18 mouse cellular contexts compared by ENCODE assay signal in the genomic region with DNA sequence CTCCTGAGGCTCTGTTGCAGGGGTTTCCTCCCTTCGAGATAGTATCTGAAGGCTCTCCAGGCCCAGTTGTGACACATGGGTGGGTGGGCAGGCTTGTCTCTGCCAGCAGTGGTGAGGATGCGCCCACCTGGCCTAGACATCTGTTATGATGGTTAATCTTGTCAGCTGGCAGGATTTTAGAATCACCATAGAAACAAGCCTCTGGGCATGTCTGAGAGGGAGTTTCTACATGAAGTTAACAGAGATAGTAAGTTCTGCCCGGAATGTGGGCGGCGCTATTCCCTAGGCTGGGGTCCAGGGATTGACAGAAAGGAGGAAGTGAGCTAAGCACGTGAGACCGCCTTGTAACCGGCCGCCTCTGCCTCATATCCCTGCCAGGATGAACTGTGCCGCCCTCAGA.
DNase-seq lines count a peak whose midpoint lies in the region; ATAC-seq and TF ChIP-seq lines count a peak whose summit lies in the region.
"Had no signal": no experiment of that assay in that cellular context is flagged by ENCODE, and none has a peak within 500 bp of the region (broad histone marks: within the 10 kb centered on the region; RNA-seq: fewer than 3 reads in every experiment).

No protein-coding gene starts in this region.

- 91% methylated on average over 10 of the region's 10 CpGs for WGBS in forebrain, embryonic 14.5 days

- peak; percentile 73 for DNase-seq in layer of hippocampus, adult 11-12 months (ENCODE audit: low spot score)
- DNase-seq in layer of hippocampus, postnatal 10 days (ENCODE audit: low spot score in 2 of 2) = no peak
- DNase-seq in layer of hippocampus, adult 2 months (ENCODE audit: low spot score in 2 of 2) = peak; percentile 68 to 71
- DNase-seq in left cerebral cortex, postnatal 10 days (ENCODE audit: extremely low spot score in 1 of 2, low spot score in 2 of 2) = peak; percentile 45 to 61
- peak; percentile 80 for DNase-seq in telencephalon, adult 2 months (ENCODE audit: low read depth, low spot score)
- DNase-seq in cerebellum, postnatal 25 days = no peak
- DNase-seq in lung, postnatal 25 days (ENCODE audit: low spot score) = no peak
- no peak for DNase-seq in forebrain, embryonic 14.5 days (ENCODE audit: low spot score)
- DNase-seq: adrenal gland, postnatal 36 days; cerebellum, postnatal 36 days; heart, adult 18-20 months; kidney, postnatal 14 days; lung, postnatal 10 days had no signal

- H3K4me1 ChIP-seq in forebrain, embryonic 14.5 days (ENCODE audit: control insufficient read depth, insufficient read depth, low read length) = no peaks in the 10 kb centered on the region
- H3K4me1 ChIP-seq: limb, embryonic 13.5 days; neural tube, embryonic 15.5 days had no signal

- no peak for ATAC-seq in forebrain, embryonic 14.5 days
- ATAC-seq: intestine, postnatal 0 days had no signal

- H3K9me3 ChIP-seq in forebrain, embryonic 14.5 days (replicated peaks; ENCODE audit: control insufficient read depth, low read length) = no peaks in the 10 kb centered on the region
- H3K9me3 ChIP-seq: hindbrain, embryonic 12.5 days; limb, embryonic 13.5 days; liver, embryonic 15.5 days; neural tube, embryonic 15.5 days had no signal

- no peaks in the 10 kb centered on the region for H3K27me3 ChIP-seq in forebrain, embryonic 14.5 days (replicated peaks; ENCODE audit: control insufficient read depth, insufficient read depth, low read length)
- H3K27me3 ChIP-seq: hindbrain, embryonic 12.5 days; limb, embryonic 13.5 days; liver, embryonic 15.5 days; neural tube, embryonic 15.5 days had no signal

- H3K27ac ChIP-seq in layer of hippocampus, adult 2 months = no peak overlapping the region
- H3K27ac ChIP-seq in forebrain, embryonic 14.5 days (ENCODE audit: low read depth, low read length) = no peak overlapping the region
- H3K27ac ChIP-seq: hindbrain, embryonic 12.5 days; limb, embryonic 13.5 days; liver, embryonic 15.5 days; neural tube, embryonic 15.5 days had no signal

- no peak overlapping the region for H3K9ac ChIP-seq in forebrain, embryonic 14.5 days (ENCODE audit: low read length)
- H3K9ac ChIP-seq: hindbrain, embryonic 12.5 days; limb, embryonic 13.5 days; liver, embryonic 15.5 days; neural tube, embryonic 15.5 days had no signal

- no peak for TF ChIP-seq CTCF in layer of hippocampus, adult 2 months (conservative IDR thresholded peaks at IDR 0.05)

- intact Hi-C loops in left cerebral cortex, postnatal 10 days (cut with DNase I) = no loop called here

- H3K36me3 ChIP-seq in forebrain, embryonic 14.5 days (ENCODE audit: control insufficient read depth, insufficient read depth, low read length) = no peaks in the 10 kb centered on the region
- H3K36me3 ChIP-seq: hindbrain, embryonic 12.5 days; limb, embryonic 13.5 days; liver, embryonic 15.5 days; neural tube, embryonic 15.5 days had no signal

- no peak overlapping the region for H3K4me2 ChIP-seq in forebrain, embryonic 14.5 days (ENCODE audit: low read length)
- H3K4me2 ChIP-seq: hindbrain, embryonic 12.5 days; limb, embryonic 13.5 days; neural tube, embryonic 15.5 days had no signal

- H3K4me3 ChIP-seq in layer of hippocampus, adult 2 months = no peak overlapping the region
- no peak overlapping the region for H3K4me3 ChIP-seq in forebrain, embryonic 14.5 days (ENCODE audit: low read depth, low read length)
- H3K4me3 ChIP-seq: hindbrain, embryonic 12.5 days; limb, embryonic 13.5 days; liver, embryonic 15.5 days; neural tube, embryonic 15.5 days had no signal

Comparison
In these comparisons a context has a peak if more than half of its experiments do, and no peak if none do; other contexts are left out.
1. DNase-seq: peak in layer of hippocampus, adult 11-12 months (single experiment), layer of hippocampus, adult 2 months (2 of 2), left cerebral cortex, postnatal 10 days (2 of 2) and telencephalon, adult 2 months (single experiment); none in layer of hippocampus, postnatal 10 days (0 of 2), cerebellum, postnatal 25 days (0 of 2), lung, postnatal 25 days (single experiment) and forebrain, embryonic 14.5 days (single experiment).